Mouse (Mus musculus) stomach, embryonic 14.5 days (tissue): Measurements from ENCODE around the gene Gen1. TPM values are rescaled to one million over a fixed set of nuclear protein-coding genes. Genes with fewer than 3 reads are reported as not detected.

Source experiments
- ATAC-seq: fragments of 200-750 bp; cut with Nextera tagmentation; 2 replicates; pipeline ENCODE4 v1.8.0; 2017; ENCODE audit warnings: low read depth, moderate TSS enrichment; ENCODE audit not compliant: insufficient number of reproducible peaks, insufficient read depth, low FRiP score
- H3K27ac ChIP-seq: fragments of 300-500 bp; sonication (generic); 2 replicates; pipeline ENCODE4 v1.5.1; 2014; ENCODE audit warnings: mild to moderate bottlenecking, low read length, moderate library complexity, mixed read lengths
- H3K27me3 ChIP-seq: fragments of 300-500 bp; sonication (generic); 2 replicates; pipeline ENCODE4 v1.6.1; 2014; ENCODE audit warnings: low read length, control low read depth, mixed read lengths; ENCODE audit not compliant: control insufficient read depth, insufficient read depth
- H3K36me3 ChIP-seq: fragments of 300-500 bp; sonication (generic); 2 replicates; pipeline ENCODE4 v1.6.1; 2014; ENCODE audit warnings: mild to moderate bottlenecking, control low read depth, low read length, moderate library complexity, mixed read lengths; ENCODE audit not compliant: control insufficient read depth, insufficient read depth
- H3K4me1 ChIP-seq: fragments of 300-500 bp; sonication (generic); 2 replicates; pipeline ENCODE4 v1.6.1; 2014; ENCODE audit warnings: low read length, control low read depth, mixed read lengths; ENCODE audit not compliant: control insufficient read depth, insufficient read depth
- H3K4me2 ChIP-seq: fragments of 300-500 bp; sonication (generic); replicated peaks from 2 replicates; pipeline ENCODE4 v1.6.1; 2014; ENCODE audit warnings: low read depth, low read length, control low read depth
- H3K4me3 ChIP-seq: fragments of 300-500 bp; sonication (generic); 2 replicates; pipeline ENCODE4 v1.5.1; 2014; ENCODE audit warnings: low read depth, low read length, control low read depth
- H3K9ac ChIP-seq: fragments of 300-500 bp; sonication (generic); replicated peaks from 2 replicates; pipeline ENCODE4 v1.6.1; 2014; ENCODE audit warnings: low read depth, mild to moderate bottlenecking, control low read depth, low read length, moderate library complexity, mixed read lengths
- H3K9me3 ChIP-seq: fragments of 300-500 bp; sonication (generic); 2 replicates; pipeline ENCODE4 v1.6.1; 2016; ENCODE audit warnings: low read depth, low read length, control low read depth; ENCODE audit not compliant: control insufficient read depth
- WGBS: fragments of 180-500 bp; shearing (Covaris S2); extraction: QIAGEN DNeasy Blood & Tissue Kit; methylation state at CpG from one replicate; pipeline ENCODE4 v1.1.7; 2014; 5-methylcytosine and 5-hydroxymethylcytosine counted together
- polyA plus RNA-seq: library from polyadenylated mRNA; unstranded; fragments of >200 nt; fragmentation: Nextera tagmentation; extraction: Ambion mirVana; gene quantifications from 2 replicates; pipeline ENCODE4 v1.2.1, GENCODE M21; 2014

Gen1 gene
- polyA plus RNA-seq, 1 experiment from 2014 or later = 15.9 TPM

- H3K36me3 ChIP-seq = no peaks in the 10 kb centered on the region
- no peak overlapping the region for H3K9ac ChIP-seq
- H3K27me3 ChIP-seq = no peaks in the 10 kb centered on the region
- ATAC-seq = no peak
- H3K27ac ChIP-seq = no peak overlapping the region
- no peaks in the 10 kb centered on the region for H3K4me1 ChIP-seq
- no peaks in the 10 kb centered on the region for H3K9me3 ChIP-seq
- H3K4me3 ChIP-seq = no peak overlapping the region
- WGBS = 61% methylated on average over 7 of the region's 7 CpGs
- H3K4me2 ChIP-seq = no peak overlapping the region
Observed at GRCm38 (mm10) chr12:11217726-11218250, 47.8 kb downstream of the Gen1 start.

DNA sequence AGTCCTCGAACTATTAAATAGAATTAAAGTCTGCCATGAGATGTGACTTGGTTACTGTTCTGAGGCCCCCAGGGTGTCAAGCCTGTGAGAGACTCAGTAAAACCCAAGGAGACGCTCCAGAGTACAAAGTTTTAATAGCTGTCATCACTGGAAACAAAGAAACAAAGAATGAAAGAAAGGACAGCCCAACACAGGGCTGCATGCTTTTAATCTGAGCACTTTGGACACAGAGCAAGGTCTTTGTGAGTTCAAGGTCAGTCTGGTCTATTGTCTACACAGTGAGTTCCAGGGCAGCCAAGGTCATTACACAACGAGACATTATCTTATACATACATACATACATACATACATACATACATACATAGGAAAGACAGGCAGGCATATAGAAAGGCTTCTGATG, 49.1 kb downstream of the Gen1 start:
- 77% methylated on average over 3 of the region's 3 CpGs for WGBS

GRCm38 (mm10) chr12:11215555-11215954, 50.0 kb downstream of the Gen1 start:
- H3K27me3 ChIP-seq = no peaks in the 10 kb centered on the region

More for the DNA sequence above, 49.1 kb downstream of the Gen1 start:
- Histone ChIP-seq H3K9me3 (no peaks in the 10 kb centered on the region), H3K4me3 (no peak overlapping the region), H3K4me2 (no peak overlapping the region), H3K4me1 (no peaks in the 10 kb centered on the region), H3K27me3 (no peaks in the 10 kb centered on the region), H3K27ac (no peak overlapping the region), H3K36me3 (no peaks in the 10 kb centered on the region), H3K9ac (no peak overlapping the region)
- ATAC-seq = no peak

DNA sequence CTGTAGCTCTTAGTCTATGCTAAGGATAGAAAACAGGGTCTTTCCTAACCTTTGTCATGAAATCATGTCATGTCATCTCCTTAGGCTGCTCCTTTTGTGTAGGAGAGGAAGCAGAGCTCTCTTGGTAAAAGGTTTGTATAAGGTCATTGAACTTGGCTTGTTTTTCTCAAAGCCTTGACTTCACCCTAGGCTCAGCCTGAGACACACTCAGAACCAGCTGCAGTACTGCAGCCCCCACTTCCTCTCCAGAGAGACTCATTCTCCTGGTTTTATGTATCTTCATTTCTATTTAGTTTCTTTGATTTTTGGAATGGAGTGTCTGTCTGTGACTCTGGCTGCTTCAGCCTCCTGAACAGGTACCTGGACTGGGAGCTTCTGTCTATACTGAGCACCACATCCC, 50.8 kb downstream of the Gen1 start:
- Histone ChIP-seq H3K4me3 (no peak overlapping the region), H3K27ac (no peak overlapping the region), H3K9ac (no peak overlapping the region), H3K4me2 (no peak overlapping the region), H3K4me1 (no peaks in the 10 kb centered on the region), H3K27me3 (no peaks in the 10 kb centered on the region), H3K9me3 (no peaks in the 10 kb centered on the region), H3K36me3 (no peaks in the 10 kb centered on the region)
- no peak for ATAC-seq

More at GRCm38 (mm10) chr12:11215555-11215954, 50.0 kb downstream of the Gen1 start:
- H3K36me3 ChIP-seq = no peaks in the 10 kb centered on the region
- H3K9ac ChIP-seq = no peak overlapping the region
- no peak overlapping the region for H3K4me3 ChIP-seq
- H3K4me1 ChIP-seq = no peaks in the 10 kb centered on the region
- no peak overlapping the region for H3K4me2 ChIP-seq
- H3K9me3 ChIP-seq = no peaks in the 10 kb centered on the region
- no peak for ATAC-seq
- WGBS = 88% methylated on average over 2 of the region's 2 CpGs
- H3K27ac ChIP-seq = no peak overlapping the region

DNA sequence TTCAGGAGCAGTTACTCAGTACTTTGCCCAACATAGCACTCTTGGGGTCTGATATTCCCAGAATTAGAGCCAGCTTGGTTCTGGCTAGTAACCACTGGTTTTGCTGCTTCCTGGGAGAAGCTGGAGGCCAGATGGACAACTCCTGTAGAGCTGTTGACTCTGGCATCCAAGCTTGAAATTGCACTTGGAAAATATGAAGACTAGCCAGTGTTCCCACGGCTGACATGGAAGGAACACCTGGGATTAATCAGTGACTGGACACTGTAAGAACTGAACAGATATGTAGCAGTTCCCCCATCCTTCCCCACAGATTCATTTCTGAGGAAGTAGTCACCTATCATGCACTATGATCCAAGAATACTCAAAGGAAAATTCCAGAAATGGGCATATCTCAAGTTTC, 52.7 kb downstream of the Gen1 start:
- no peaks in the 10 kb centered on the region for H3K4me1 ChIP-seq
- H3K36me3 ChIP-seq = no peaks in the 10 kb centered on the region
- ATAC-seq = no peak
- no peak overlapping the region for H3K27ac ChIP-seq
- WGBS = 68% methylated on average over 1 of the region's 1 CpGs
- H3K9me3 ChIP-seq = no peaks in the 10 kb centered on the region
- no peak overlapping the region for H3K4me3 ChIP-seq
- no peak overlapping the region for H3K9ac ChIP-seq
- H3K27me3 ChIP-seq = no peaks in the 10 kb centered on the region
- H3K4me2 ChIP-seq = no peak overlapping the region

- no peaks in the 10 kb centered on the region for H3K9me3 ChIP-seq
- no peak for ATAC-seq
- H3K4me2 ChIP-seq = no peak overlapping the region
- 76% methylated on average over 3 of the region's 3 CpGs for WGBS
- H3K4me1 ChIP-seq = no peaks in the 10 kb centered on the region
- no peak overlapping the region for H3K4me3 ChIP-seq
- no peaks in the 10 kb centered on the region for H3K36me3 ChIP-seq
- H3K27ac ChIP-seq = no peak overlapping the region
- no peak overlapping the region for H3K9ac ChIP-seq
- no peaks in the 10 kb centered on the region for H3K27me3 ChIP-seq
Observed at GRCm38 (mm10) chr12:11210361-11210760, 55.2 kb downstream of the Gen1 start.

- no peaks in the 10 kb centered on the region for H3K4me1 ChIP-seq
- WGBS = 43% methylated on average over 5 of the region's 5 CpGs
Observed at GRCm38 (mm10) chr12:11209636-11210035, 56.0 kb downstream of the Gen1 start.

GRCm38 (mm10) chr12:11208872-11209271, 56.7 kb downstream of the Gen1 start, which contains the start of gene Msgn1:
TSS of gene Msgn1 (minus strand) at chr12:11208972.
- WGBS = 37% methylated on average over 5 of the region's 5 CpGs
- no peak for ATAC-seq
- H3K4me1 ChIP-seq = no peaks in the 10 kb centered on the region
- no peak within 1 kb of the TSS for H3K4me2 ChIP-seq
- no peaks in the 10 kb centered on the region for H3K27me3 ChIP-seq
- no peaks in the 10 kb centered on the region for H3K36me3 ChIP-seq
- H3K9me3 ChIP-seq = no peaks in the 10 kb centered on the region
- no peak within 1 kb of the TSS for H3K27ac ChIP-seq
- no peak within 1 kb of the TSS for H3K4me3 ChIP-seq
- no peak within 1 kb of the TSS for H3K9ac ChIP-seq

More at GRCm38 (mm10) chr12:11209636-11210035, 56.0 kb downstream of the Gen1 start:
- H3K9me3 ChIP-seq = no peaks in the 10 kb centered on the region
- ATAC-seq = no peak
- H3K9ac ChIP-seq = no peak overlapping the region
- no peaks in the 10 kb centered on the region for H3K27me3 ChIP-seq
- H3K27ac ChIP-seq = no peak overlapping the region
- H3K4me2 ChIP-seq = no peak overlapping the region
- H3K36me3 ChIP-seq = no peaks in the 10 kb centered on the region
- no peak overlapping the region for H3K4me3 ChIP-seq

GRCm38 (mm10) chr12:11206321-11206720, 59.3 kb downstream of the Gen1 start:
- Histone ChIP-seq H3K27me3 (no peaks in the 10 kb centered on the region), H3K27ac (no peak overlapping the region), H3K9ac (no peak overlapping the region), H3K4me3 (no peak overlapping the region), H3K36me3 (no peaks in the 10 kb centered on the region), H3K4me1 (no peaks in the 10 kb centered on the region), H3K4me2 (no peak overlapping the region), H3K9me3 (no peaks in the 10 kb centered on the region)
- ATAC-seq = no peak
- WGBS = 77% methylated on average over 4 of the region's 4 CpGs
